8 mouse cellular contexts compared by ENCODE assay signal in the genomic region with DNA sequence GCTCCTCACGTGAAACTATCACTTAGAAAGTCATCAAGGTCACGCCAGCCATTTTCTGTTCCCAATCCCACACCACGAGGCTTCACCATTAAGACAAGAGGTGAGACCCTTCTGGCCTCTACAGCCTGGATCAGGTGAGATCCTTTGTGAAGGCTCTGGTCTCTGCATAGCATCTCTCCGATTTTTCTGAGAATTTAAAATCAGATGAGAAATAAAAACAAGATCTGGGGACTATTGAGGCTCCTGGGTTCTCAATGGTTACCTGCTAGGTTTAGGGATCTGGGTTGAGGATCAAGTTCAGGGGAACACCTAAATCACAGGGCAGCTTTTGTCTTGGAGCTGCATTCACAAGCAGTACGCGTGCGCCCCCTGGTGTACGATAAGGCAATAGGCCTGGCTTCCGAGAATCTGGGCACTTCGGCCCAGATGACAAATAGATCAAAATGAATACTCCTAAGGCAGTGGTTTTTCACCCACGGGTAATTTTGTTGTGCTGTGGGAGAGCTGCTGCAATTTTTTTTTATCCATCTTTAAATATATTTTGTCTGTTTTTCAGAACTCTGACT. TPM values are rescaled to one million over a fixed set of nuclear protein-coding genes. Genes with fewer than 3 reads are reported as not detected.
DNase-seq lines count a peak whose midpoint lies in the region; ATAC-seq lines count a peak whose summit lies in the region.

No protein-coding gene starts in this region.

- no peak overlapping the region for H3K9ac ChIP-seq in midbrain, embryonic 11.5 days (ENCODE audit: low read length)
- H3K9ac ChIP-seq in midbrain, embryonic 13.5 days (replicated peaks), result no peak overlapping the region
- no peak overlapping the region for H3K9ac ChIP-seq in liver, embryonic 13.5 days

- no peaks in the 10 kb centered on the region for H3K27me3 ChIP-seq in midbrain, embryonic 11.5 days (ENCODE audit: control insufficient read depth, insufficient read depth, low read length)
- H3K27me3 ChIP-seq in midbrain, embryonic 13.5 days, result 0 out of 2 replicates have a peak, but pooled peaks cover 4% of the 10 kb centered on the region
- H3K27me3 ChIP-seq in liver, embryonic 13.5 days, result peaks cover 85% of the 10 kb centered on the region

- no peaks in the 10 kb centered on the region for H3K36me3 ChIP-seq in midbrain, embryonic 11.5 days (ENCODE audit: control insufficient read depth, insufficient read depth, low read length)
- no peaks in the 10 kb centered on the region for H3K36me3 ChIP-seq in midbrain, embryonic 13.5 days
- H3K36me3 ChIP-seq in liver, embryonic 13.5 days, result no peaks in the 10 kb centered on the region

- peaks cover 18% of the 10 kb centered on the region for H3K4me1 ChIP-seq in midbrain, embryonic 11.5 days (ENCODE audit: control insufficient read depth, insufficient read depth, low read length)
- H3K4me1 ChIP-seq in midbrain, embryonic 13.5 days (replicated peaks), result peaks cover 46% of the 10 kb centered on the region
- H3K4me1 ChIP-seq in liver, embryonic 13.5 days (replicated peaks), result peaks cover 27% of the 10 kb centered on the region; the same call in 1 of the 2 replicates

- no peaks in the 10 kb centered on the region for H3K9me3 ChIP-seq in midbrain, embryonic 11.5 days (ENCODE audit: control insufficient read depth, low read length)
- no peaks in the 10 kb centered on the region for H3K9me3 ChIP-seq in midbrain, embryonic 13.5 days
- H3K9me3 ChIP-seq in liver, embryonic 13.5 days (replicated peaks), result no peaks in the 10 kb centered on the region

- H3K4me3 ChIP-seq in midbrain, embryonic 11.5 days (ENCODE audit: low read depth, low read length), result no peak overlapping the region
- H3K4me3 ChIP-seq in midbrain, embryonic 13.5 days (replicated peaks), result no peak overlapping the region
- H3K4me3 ChIP-seq in liver, embryonic 13.5 days (replicated peaks), result no peak overlapping the region

- H3K27ac ChIP-seq in midbrain, embryonic 11.5 days (ENCODE audit: low read depth, low read length), result no peak overlapping the region
- no peak overlapping the region for H3K27ac ChIP-seq in midbrain, embryonic 13.5 days
- no peak overlapping the region for H3K27ac ChIP-seq in liver, embryonic 13.5 days

- DNase-seq in midbrain, embryonic 11.5 days (ENCODE audit: low spot score, missing footprints), result peak; percentile 94
- DNase-seq in brain, adult 2 months (ENCODE audit: low read depth, low spot score), result peak; percentile 91
- DNase-seq in kidney, postnatal 10 days, result peak; percentile 88
- DNase-seq in liver, embryonic 13.5 days, result peak; percentile 36
- peak; percentile 72 for DNase-seq in right cerebral cortex, adult 18-20 months
- DNase-seq in urinary bladder, adult 18-20 months (ENCODE audit: low spot score in 2 of 2), result peak; percentile 68 to 77

- H3K4me2 ChIP-seq in midbrain, embryonic 11.5 days, result no peak overlapping the region
- H3K4me2 ChIP-seq in midbrain, embryonic 13.5 days (replicated peaks), result no peak overlapping the region
- H3K4me2 ChIP-seq in liver, embryonic 13.5 days, result no peak overlapping the region

- WGBS in midbrain, embryonic 11.5 days, result 12% methylated on average over 11 of the region's 11 CpGs
- 8% methylated on average over 11 of the region's 11 CpGs for WGBS in midbrain, embryonic 13.5 days
- 6% methylated on average over 11 of the region's 11 CpGs for WGBS in liver, embryonic 13.5 days (ENCODE audit: insufficient replicate concordance)

- ATAC-seq in midbrain, embryonic 11.5 days (ENCODE audit: low FRiP score), result no peak
- ATAC-seq in midbrain, embryonic 13.5 days, result no peak
- 0 out of 2 replicates have a peak, but pooled peaks have one; percentile 54 for ATAC-seq in erythroid progenitor cell, adult 5-6 weeks (replicated peaks; ENCODE audit: low FRiP score, poor library complexity, severe bottlenecking)
- no peak for ATAC-seq in liver, embryonic 13.5 days (ENCODE audit: low read depth)

RNA-seq across cellular contexts. Expression of a gene that starts 1.6 kb away (rescaled TPM):
- 60.1 and 63.5 TPM in 2 replicates for polyA plus RNA-seq in midbrain, embryonic 11.5 days (2014; fragmentation: Nextera tagmentation; extraction: Ambion mirVana)
- 80.3 and 91.8 TPM in 2 replicates for polyA plus RNA-seq in midbrain, embryonic 13.5 days (2015; fragmentation: Nextera tagmentation; extraction: Ambion mirVana)
- total RNA-seq in erythroid progenitor cell, adult 5-6 weeks (2015; ENCODE audit: low replicate concordance), result 0.84 TPM in 1 of 2 replicates, not detected in the other
- 0.13 TPM in 1 of 2 replicates, not detected in the other for total RNA-seq in erythroid progenitor cell, adult 5-6 weeks (2017; ENCODE audit: low replicate concordance)
- 7.9 and 9.5 TPM in 2 replicates for polyA plus RNA-seq in liver, embryonic 13.5 days (2015; fragmentation: Nextera tagmentation; extraction: Ambion mirVana)

Comparison
In these comparisons a context has a peak if more than half of its experiments do, and no peak if none do; other contexts are left out.
1. DNase-seq: peak in every context shown above with its lines; median percentile 94 in midbrain, embryonic 11.5 days; 91 in brain, adult 2 months; 88 in kidney, postnatal 10 days; 72 in urinary bladder, adult 18-20 months; 72 in right cerebral cortex, adult 18-20 months; 36 in liver, embryonic 13.5 days.